ENCODE assay signal across 20 mouse cellular contexts in the genomic region with DNA sequence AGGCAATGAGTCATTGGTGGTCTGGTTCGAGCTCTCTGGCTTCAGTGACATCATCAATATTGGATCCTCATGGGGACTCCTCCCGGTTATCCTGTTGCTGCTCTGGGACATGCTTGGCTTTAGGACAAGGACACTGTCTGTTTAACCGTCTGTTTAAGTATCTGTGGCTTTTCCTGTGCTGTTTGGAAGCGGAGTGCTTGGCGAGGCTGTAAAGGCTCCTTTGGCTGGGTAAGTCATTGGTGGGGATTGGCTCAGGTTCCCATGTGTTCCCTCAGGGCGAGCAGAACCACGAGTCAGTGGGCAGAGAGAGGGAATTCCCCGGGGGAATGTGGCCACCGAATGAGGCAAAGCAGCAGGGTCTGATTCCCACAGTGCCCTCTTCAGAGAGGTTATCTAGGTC.
"Had no signal": no experiment of that assay in that cellular context is flagged by ENCODE, and none has a peak within 500 bp of the region (broad histone marks: within the 10 kb centered on the region; RNA-seq: fewer than 3 reads in every experiment).

No protein-coding gene starts in this region.

- H3K4me1 ChIP-seq: kidney, embryonic 15.5 days; midbrain, embryonic 10.5 days; midbrain, embryonic 13.5 days; neural tube, embryonic 12.5 days; stomach, embryonic 15.5 days had no signal

- ATAC-seq: liver, postnatal 0 days; midbrain, embryonic 13.5 days had no signal

- H3K36me3 ChIP-seq: kidney, embryonic 15.5 days; lung, embryonic 15.5 days; midbrain, embryonic 10.5 days; midbrain, embryonic 13.5 days; neural tube, embryonic 12.5 days; neural tube, embryonic 15.5 days; stomach, embryonic 15.5 days had no signal

- H3K27me3 ChIP-seq: lung, embryonic 15.5 days; midbrain, embryonic 13.5 days; neural tube, embryonic 12.5 days; neural tube, embryonic 15.5 days; stomach, embryonic 15.5 days had no signal

- H3K27ac ChIP-seq: kidney, embryonic 15.5 days; left cerebral cortex, adult 2 months; liver, embryonic 14.5 days; lung, embryonic 15.5 days; midbrain, embryonic 10.5 days; midbrain, embryonic 13.5 days; neural tube, embryonic 12.5 days; neural tube, embryonic 15.5 days; stomach, embryonic 15.5 days had no signal

- H3K4me3 ChIP-seq: kidney, embryonic 15.5 days; left cerebral cortex, adult 2 months; lung, embryonic 15.5 days; megakaryocyte, embryonic 14.5 days; midbrain, embryonic 10.5 days; midbrain, embryonic 13.5 days; neural tube, embryonic 12.5 days; neural tube, embryonic 15.5 days; stomach, embryonic 15.5 days had no signal

- H3K9me3 ChIP-seq: kidney, embryonic 15.5 days; lung, embryonic 15.5 days; megakaryocyte, embryonic 14.5 days; midbrain, embryonic 10.5 days; midbrain, embryonic 13.5 days; neural tube, embryonic 12.5 days; neural tube, embryonic 15.5 days; stomach, embryonic 15.5 days had no signal

- H3K9ac ChIP-seq: kidney, embryonic 15.5 days; liver, embryonic 14.5 days; liver, postnatal 0 days; lung, embryonic 15.5 days; midbrain, embryonic 13.5 days; neural tube, embryonic 12.5 days; neural tube, embryonic 15.5 days; stomach, embryonic 15.5 days had no signal

- DNase-seq: kidney, adult 2 months; kidney, postnatal 10 days; kidney, postnatal 36 days; layer of hippocampus, postnatal 36 days; liver, postnatal 0 days; right cerebral cortex, adult 18-20 months; right cerebral cortex, postnatal 25 days; spleen, adult 18-20 months; thymus, adult 18-20 months; thymus, postnatal 36 days had no signal

- H3K4me2 ChIP-seq: kidney, embryonic 15.5 days; lung, embryonic 15.5 days; midbrain, embryonic 13.5 days; neural tube, embryonic 12.5 days; neural tube, embryonic 15.5 days; stomach, embryonic 15.5 days had no signal
